Comparison of ENCODE assay signal across 14 mouse cellular contexts in genomic region chr19:34841719-34842506, GRCm38 (mm10). TPM values are rescaled to one million over a fixed set of nuclear protein-coding genes. Genes with fewer than 3 reads are reported as not detected.
DNase-seq lines count a peak whose midpoint lies in the region; ATAC-seq and TF ChIP-seq lines count a peak whose summit lies in the region.
"Had no signal": no experiment of that assay in that cellular context is flagged by ENCODE, and none has a peak within 500 bp of the region (broad histone marks: within the 10 kb centered on the region; RNA-seq: fewer than 3 reads in every experiment).

No protein-coding gene starts in this region.

- TF ChIP-seq RAD21 in MEL (IDR thresholded peaks at IDR 0.05; ENCODE audit: low read depth, low read length), result no peak

- ATAC-seq in frontal cortex, adult (ENCODE audit: low TSS enrichment), result peak; percentile 26; the same call in 1 of the 2 replicates
- peak; percentile 27; the same call in 1 of the 2 replicates for ATAC-seq in hindbrain, embryonic 15.5 days (ENCODE audit: low FRiP score, low read depth)
- ATAC-seq in hindbrain, embryonic 12.5 days (ENCODE audit: low FRiP score), result no peak
- peak; percentile 55 for ATAC-seq in granulocyte monocyte progenitor cell, adult 5-6 weeks (replicated peaks; ENCODE audit: poor library complexity, severe bottlenecking)

- DNase-seq in frontal cortex, postnatal 25 days (ENCODE audit: low spot score in 2 of 2), result no peak
- DNase-seq in MEL (ENCODE audit: low read depth, low spot score), result peak; percentile 44
- DNase-seq in thymus, postnatal 4 days, result no peak
- DNase-seq: B cell, adult 2 months; cerebellum, adult 9-10 months; gastrocnemius, postnatal 14 days; kidney, adult 18-20 months; kidney, postnatal 4 days; right cerebral cortex, adult 18-20 months; thymus, postnatal 25 days had no signal

- H3K4me2 ChIP-seq in hindbrain, embryonic 15.5 days, result no peak overlapping the region
- H3K4me2 ChIP-seq in hindbrain, embryonic 12.5 days (replicated peaks), result no peak overlapping the region

- H3K36me3 ChIP-seq in hindbrain, embryonic 15.5 days, result peaks cover 6% of the 10 kb centered on the region; the same call in 1 of the 2 replicates
- peaks cover 6% of the 10 kb centered on the region; the same call in 1 of the 2 replicates for H3K36me3 ChIP-seq in hindbrain, embryonic 12.5 days
- peaks cover 0 to 40% of the 10 kb centered on the region in 2 experiments; a peak in 2 of 4 replicates for H3K36me3 ChIP-seq in MEL (ENCODE audit: control insufficient read depth in 1 of 2, insufficient read depth in 2 of 2, low read length in 2 of 2)

- no peak for TF ChIP-seq CTCF in MEL (IDR thresholded peaks at IDR 0.05 in 2 of 3, conservative IDR thresholded peaks at IDR 0.05 in 1 of 3; ENCODE audit: control insufficient read depth in 1 of 3, insufficient read depth in 1 of 3, low read depth in 2 of 3, low read length in 3 of 3, poor library complexity in 1 of 3, severe bottlenecking in 1 of 3)

- TF ChIP-seq EP300 in MEL (IDR thresholded peaks at IDR 0.05; ENCODE audit: low read depth in 1 of 2, low read length in 2 of 2), result no peak

- no peaks in the 10 kb centered on the region for H3K27me3 ChIP-seq in hindbrain, embryonic 15.5 days
- no peaks in the 10 kb centered on the region for H3K27me3 ChIP-seq in hindbrain, embryonic 12.5 days
- no peaks in the 10 kb centered on the region for H3K27me3 ChIP-seq in MEL (ENCODE audit: control insufficient read depth in 1 of 2, insufficient read depth in 2 of 2, low read length in 2 of 2)

- WGBS in hindbrain, embryonic 15.5 days, result 58% methylated on average over 9 of the region's 9 CpGs
- 65% methylated on average over 9 of the region's 9 CpGs for WGBS in hindbrain, embryonic 12.5 days

- H3K4me1 ChIP-seq in hindbrain, embryonic 15.5 days (replicated peaks), result 0 out of 2 replicates have a peak, but pooled peaks cover 6% of the 10 kb centered on the region
- H3K4me1 ChIP-seq in hindbrain, embryonic 12.5 days, result no peaks in the 10 kb centered on the region
- peaks cover 21 to 35% of the 10 kb centered on the region in 2 experiments for H3K4me1 ChIP-seq in MEL (ENCODE audit: control insufficient read depth in 1 of 2, insufficient read depth in 2 of 2, low read length in 2 of 2)

- H3K9me3 ChIP-seq in hindbrain, embryonic 15.5 days, result no peaks in the 10 kb centered on the region
- no peaks in the 10 kb centered on the region for H3K9me3 ChIP-seq in hindbrain, embryonic 12.5 days (replicated peaks)
- no peaks in the 10 kb centered on the region for H3K9me3 ChIP-seq in MEL (replicated peaks; ENCODE audit: insufficient read depth, low read length)

- no peak overlapping the region for H3K4me3 ChIP-seq in hindbrain, embryonic 15.5 days
- H3K4me3 ChIP-seq in hindbrain, embryonic 12.5 days, result no peak overlapping the region
- H3K4me3 ChIP-seq in MEL (ENCODE audit: control insufficient read depth in 1 of 2, insufficient read depth in 1 of 2, low read depth in 2 of 2, low read length in 2 of 2), result no peak overlapping the region

- peaks cover 7% of the 10 kb centered on the region for H3K79me2 ChIP-seq in MEL (ENCODE audit: control insufficient read depth, insufficient read depth, low read length, poor library complexity)

- no peak for TF ChIP-seq POLR2A in MEL (IDR thresholded peaks at IDR 0.05; ENCODE audit: control insufficient read depth in 1 of 2, insufficient read depth in 1 of 2, low read depth in 1 of 2, low read length in 2 of 2, poor library complexity in 1 of 2)

- H3K27ac ChIP-seq in hindbrain, embryonic 15.5 days (replicated peaks), result no peak overlapping the region
- H3K27ac ChIP-seq in hindbrain, embryonic 12.5 days, result no peak overlapping the region
- H3K27ac ChIP-seq in MEL (ENCODE audit: control insufficient read depth, low read depth, low read length), result peak overlapping the region; percentile 96

- no peak overlapping the region for H3K9ac ChIP-seq in hindbrain, embryonic 15.5 days
- H3K9ac ChIP-seq in hindbrain, embryonic 12.5 days, result no peak overlapping the region
- H3K9ac ChIP-seq in MEL (ENCODE audit: control insufficient read depth, low read depth, low read length, poor library complexity, severe bottlenecking), result peak overlapping the region; percentile 23

TF ChIP-seq in MEL, 35 proteins besides CTCF, POLR2A, EP300 and RAD21:
- no peak for TF ChIP-seq NRF1 (IDR thresholded peaks at IDR 0.05; ENCODE audit: insufficient read depth, low read depth, low read length, poor library complexity, severe bottlenecking)
- no peak for TF ChIP-seq JUND (IDR thresholded peaks at IDR 0.05; ENCODE audit: low read depth, low read length)
- TF ChIP-seq CHD1 (IDR thresholded peaks at IDR 0.05; ENCODE audit: low read depth, low read length), result 0 out of 2 replicates have a peak, but pooled peaks have one; percentile 10
- TF ChIP-seq ETS1 (IDR thresholded peaks at IDR 0.05; ENCODE audit: low read depth, low read length), result 0 out of 2 replicates have a peak, but pooled peaks have one; percentile 13
- no peak for TF ChIP-seq ZC3H11A (IDR thresholded peaks at IDR 0.05; ENCODE audit: low read depth, low read length)

RNA-seq across cellular contexts. Expression of gene Pank1, which starts 37.3 kb away (rescaled TPM):
- polyA plus RNA-seq in hindbrain, embryonic 15.5 days (2015; fragmentation: Nextera tagmentation; extraction: Ambion mirVana), result 10.3 and 10.4 TPM in 2 replicates
- 8.5 and 8.6 TPM in 2 replicates for polyA plus RNA-seq in hindbrain, embryonic 12.5 days (2016; fragmentation: Nextera tagmentation; extraction: Ambion mirVana)
- total RNA-seq in MEL (2012; rRNA removed), result 6.3 and 7.2 TPM in 2 replicates
- polyA plus RNA-seq in MEL (2012; ENCODE audit: insufficient read depth in 1 of 2, insufficient read length in 2 of 2, low read depth in 1 of 2, low replicate concordance in 2 of 2, missing spikeins in 1 of 2), result 1 to 10 TPM in 1 of 2 experiments, not detected in 1; 7.6 TPM
- 9.9 and 15.1 TPM in 2 replicates for total RNA-seq in granulocyte monocyte progenitor cell, adult 5-6 weeks (2014; fragmentation: Nextera tagmentation)
- 4.7 and 7.1 TPM in 2 replicates for total RNA-seq in granulocyte monocyte progenitor cell, adult 5-6 weeks (2017)
